Mouse (Mus musculus) urinary bladder, postnatal 25 days (tissue): Measurements from ENCODE around the gene Wdr27.
"Not testable (repeated sequence)": the region's sequence is repeated elsewhere in the genome, so short reads cannot be mapped to it uniquely, and the experiment has no call there.

Experiments used
- DNase-seq: peaks from one replicate; pipeline ENCODE4 v3.0.0; 2022; ENCODE audit warnings: low spot score

The Wdr27 gene

DNA sequence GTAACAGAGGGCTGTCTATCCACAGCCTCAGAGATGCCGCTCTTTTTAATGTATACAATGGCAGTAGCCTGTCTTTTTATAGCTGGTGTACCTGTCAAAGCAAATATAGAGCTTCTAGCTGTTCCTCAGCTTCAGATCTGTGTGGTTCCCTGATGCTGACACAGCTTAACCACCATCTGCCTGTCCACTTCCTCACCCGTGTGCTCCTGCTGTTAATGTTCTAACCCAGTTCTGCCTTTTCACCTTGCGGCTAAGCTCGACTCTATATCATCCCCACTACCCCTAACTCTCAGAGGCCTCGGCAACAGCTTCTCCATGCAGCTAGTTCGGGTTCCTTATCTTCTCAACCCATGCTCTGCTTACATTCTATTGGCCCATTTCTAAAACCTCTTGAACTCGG is 12.3 kb downstream of the Wdr27 start:
- DNase-seq = no peak

DNA sequence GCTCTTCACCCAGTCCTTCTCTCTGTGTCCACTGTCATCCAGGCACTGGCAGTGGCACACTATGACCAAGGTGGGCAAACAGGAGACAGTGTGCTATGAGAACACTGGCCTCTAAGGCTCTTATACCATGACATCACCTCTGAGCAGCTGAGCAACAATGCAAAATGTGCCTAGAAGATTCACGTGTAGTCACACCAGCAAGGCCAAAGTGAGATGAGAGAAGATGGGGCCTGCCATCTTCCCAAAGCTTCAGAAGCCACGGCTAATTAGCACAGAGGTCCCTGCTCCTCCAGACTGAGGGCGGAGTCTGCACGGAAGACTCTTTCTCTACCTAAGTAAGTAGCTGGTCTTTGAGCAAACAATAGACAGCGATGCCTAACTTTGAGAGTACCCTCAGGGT is 14.3 kb downstream of the Wdr27 start:
- DNase-seq = no peak

DNA sequence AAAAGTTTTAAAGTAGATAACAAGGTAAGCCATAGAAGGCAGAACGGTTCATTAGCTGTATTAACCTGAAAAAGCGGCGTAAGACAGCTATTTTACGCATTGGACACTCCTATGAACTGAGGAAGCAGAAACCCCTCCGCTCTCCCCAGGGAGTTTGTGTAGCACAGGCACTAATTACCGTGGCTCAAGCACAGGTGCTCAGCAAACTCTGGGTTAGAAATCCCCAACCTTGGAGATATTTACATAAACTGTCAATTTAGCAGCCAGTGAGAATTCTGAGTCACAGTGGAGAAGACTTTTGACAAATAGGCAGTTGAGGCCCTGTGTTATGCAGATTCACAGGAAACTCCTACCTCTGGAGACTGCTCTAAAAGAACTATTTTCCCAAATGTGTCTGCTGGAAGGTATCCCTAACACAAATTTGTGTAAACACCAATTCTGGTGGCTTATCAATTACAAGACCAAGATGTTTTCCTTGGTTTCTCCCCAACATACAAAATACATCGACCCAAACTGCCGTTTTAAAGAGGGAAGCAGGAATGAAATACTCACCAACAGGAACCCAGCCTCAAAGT is 15.2 kb downstream of the Wdr27 start:
- DNase-seq = no peak

DNA sequence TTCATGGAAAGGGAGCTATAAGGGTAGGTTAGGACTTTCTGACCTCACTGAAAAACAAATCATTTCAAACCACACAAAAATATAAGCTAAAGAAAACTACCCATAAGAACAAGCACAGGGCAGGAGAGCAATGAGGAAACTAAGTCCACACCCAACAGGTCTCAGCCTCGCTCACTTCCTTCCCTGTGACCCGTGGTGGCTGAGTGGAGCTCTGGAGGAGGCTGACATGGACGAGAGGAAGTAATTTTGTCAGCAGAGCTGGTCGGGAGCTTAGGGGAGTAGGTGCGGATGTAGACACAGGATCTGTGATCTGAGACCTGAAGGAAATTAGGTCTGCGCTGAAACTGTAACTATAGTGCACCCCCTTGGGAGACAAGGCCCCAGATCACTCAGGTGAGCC is 21.4 kb downstream of the Wdr27 start:
- DNase-seq = no peak

DNA sequence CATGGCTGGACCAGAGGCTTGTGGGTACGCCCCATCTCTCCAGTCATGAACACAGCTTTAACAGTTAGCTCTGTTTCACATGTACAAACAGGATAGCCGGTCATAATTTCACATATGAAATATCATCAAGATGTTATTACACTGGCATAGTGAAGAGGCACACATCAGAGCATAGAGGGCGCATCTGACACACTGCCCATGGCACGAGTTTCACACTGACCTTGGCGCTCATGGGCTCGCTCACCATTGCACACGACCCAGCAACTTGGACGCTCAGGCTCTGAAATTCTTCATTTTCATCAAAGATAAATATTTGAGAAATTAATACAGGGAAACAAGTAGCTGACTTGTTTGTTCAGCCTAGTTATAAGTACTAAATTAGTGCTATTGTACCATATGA is 25.1 kb downstream of the Wdr27 start:
- DNase-seq = no peak

DNA sequence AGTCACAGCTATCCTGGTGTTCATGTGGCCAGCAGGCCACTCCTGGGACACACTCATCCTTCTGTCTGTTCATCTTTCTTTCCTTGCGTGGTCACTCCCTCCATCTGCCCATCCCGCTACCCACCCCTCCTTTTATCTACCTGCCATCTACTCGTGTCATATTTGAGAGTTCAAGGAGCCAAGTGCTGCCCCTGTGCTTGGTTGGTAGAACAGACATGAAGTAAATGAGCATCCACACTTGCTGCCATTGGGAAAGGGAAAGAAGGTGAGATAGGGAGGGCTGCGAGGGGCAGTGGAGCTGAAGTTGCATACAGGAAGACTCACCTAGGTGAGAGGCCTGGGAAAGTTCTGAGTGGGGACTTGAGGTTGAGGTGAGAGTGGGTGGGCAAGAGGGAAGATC is 28.6 kb downstream of the Wdr27 start:
- DNase-seq = no peak

DNA sequence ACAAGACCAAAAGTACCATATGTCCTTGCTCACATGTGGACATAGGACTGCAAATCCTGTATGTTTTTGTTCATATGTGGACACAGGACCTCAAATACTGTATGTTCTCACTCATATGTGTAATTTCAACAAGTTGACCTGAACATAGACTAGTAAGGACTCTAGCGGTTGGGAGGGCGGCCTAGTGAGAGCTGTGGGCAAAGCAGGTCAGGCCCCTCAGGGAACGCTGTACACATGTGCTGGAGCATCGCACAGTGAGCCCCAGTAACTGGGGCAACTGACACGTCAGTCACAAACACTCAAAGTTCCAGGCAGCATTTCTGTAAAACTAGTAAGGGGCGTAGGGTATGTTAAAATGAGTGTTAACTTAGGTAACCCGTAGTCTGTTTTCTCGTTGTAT is 30.0 kb downstream of the Wdr27 start:
- no peak for DNase-seq

DNA sequence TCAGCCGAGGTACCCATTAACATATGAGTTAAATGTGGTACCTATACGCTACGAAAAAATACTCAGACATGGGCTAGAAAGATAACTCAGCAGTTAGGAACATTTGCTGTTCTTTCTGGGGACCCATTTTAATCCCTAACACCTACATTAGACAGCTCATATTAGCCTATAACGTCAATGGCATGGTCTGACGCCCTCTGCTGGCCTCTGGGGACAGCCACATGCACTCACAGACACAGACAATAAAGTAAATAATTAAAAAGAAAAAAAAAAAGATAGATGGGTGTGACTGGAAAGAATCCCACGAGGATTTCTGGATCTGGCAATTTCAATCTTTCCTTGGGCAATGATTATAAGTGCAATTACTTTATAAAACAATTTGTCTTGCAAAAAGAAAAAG is 30.5 kb downstream of the Wdr27 start:
- no peak for DNase-seq

DNA sequence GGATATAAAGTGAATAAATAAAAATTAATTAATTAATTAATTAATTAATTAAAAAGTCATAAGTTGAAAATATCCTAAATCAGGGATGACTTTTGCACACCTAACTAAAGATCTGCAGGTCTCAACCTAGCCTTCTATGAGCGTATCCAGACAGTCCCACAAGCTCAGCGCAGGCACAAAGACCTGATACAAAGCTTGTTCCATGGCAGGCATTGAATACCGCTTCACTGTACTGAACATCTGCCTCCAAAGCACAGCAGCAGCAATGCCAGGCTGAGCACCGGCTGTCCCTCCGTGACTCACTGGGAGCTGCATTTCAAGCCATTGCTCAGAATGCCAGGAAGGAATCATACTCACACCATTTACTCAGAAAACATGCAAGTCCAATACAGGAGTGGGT is 32.2 kb downstream of the Wdr27 start:
- DNase-seq = no peak

DNA sequence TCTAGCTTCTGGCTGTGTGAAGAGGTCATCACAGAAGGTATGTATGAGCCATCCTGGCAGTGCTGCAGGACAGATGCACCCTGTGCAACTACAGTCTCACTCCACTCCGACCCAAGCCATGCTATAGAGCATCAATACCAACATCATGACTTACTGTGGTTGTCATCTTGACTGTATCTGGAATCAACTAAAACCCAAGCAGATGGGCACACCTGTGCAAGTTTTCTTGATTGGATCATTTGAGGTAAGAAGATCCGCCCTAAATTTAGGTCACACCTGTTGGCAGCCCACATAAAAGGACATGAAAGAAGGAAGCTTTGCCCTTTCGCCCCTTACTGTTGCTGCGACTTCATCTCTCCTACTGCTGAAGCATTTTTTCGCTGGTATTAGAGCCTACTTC is 33.6 kb downstream of the Wdr27 start:
- no peak for DNase-seq

DNA sequence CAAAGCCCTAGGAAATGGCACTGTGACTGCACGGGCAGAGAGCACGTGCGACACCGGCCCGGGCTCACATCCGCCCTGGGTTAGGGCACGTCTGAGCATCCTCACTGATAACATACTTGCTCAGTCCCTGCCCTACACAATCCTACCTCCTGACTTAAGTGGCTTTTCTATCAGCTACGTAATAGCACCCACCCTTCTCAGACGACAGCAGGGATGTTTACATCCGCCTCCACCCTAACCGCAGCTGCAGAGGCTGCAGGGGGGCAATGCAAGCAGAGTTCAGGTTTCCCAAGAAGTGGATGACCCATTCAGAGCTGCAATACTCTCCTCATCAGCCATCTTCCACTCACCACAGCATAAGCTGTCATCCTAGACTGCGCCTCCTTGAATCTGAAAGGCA is 35.8 kb downstream of the Wdr27 start:
- DNase-seq = no peak

DNA sequence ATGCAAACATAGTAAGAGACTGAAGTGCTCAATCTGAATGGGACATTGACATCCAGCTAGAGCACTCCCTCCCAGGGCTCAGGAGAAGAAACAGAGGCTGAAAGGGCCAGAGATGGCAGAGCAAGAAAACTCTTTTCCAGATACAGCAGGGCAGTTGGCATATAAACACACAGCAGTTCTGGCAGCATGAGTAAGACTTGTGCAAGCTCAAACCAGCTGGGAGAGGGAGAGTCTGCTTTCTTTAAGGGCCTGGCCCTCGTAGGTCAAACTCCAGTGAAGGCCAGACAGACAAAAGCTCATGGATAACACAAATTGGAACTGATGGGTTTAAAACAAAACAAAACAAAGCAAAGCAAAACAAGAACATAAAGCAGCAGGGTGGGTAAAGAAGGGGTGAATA is 36.3 kb downstream of the Wdr27 start:
- peak; percentile 7 for DNase-seq

DNA sequence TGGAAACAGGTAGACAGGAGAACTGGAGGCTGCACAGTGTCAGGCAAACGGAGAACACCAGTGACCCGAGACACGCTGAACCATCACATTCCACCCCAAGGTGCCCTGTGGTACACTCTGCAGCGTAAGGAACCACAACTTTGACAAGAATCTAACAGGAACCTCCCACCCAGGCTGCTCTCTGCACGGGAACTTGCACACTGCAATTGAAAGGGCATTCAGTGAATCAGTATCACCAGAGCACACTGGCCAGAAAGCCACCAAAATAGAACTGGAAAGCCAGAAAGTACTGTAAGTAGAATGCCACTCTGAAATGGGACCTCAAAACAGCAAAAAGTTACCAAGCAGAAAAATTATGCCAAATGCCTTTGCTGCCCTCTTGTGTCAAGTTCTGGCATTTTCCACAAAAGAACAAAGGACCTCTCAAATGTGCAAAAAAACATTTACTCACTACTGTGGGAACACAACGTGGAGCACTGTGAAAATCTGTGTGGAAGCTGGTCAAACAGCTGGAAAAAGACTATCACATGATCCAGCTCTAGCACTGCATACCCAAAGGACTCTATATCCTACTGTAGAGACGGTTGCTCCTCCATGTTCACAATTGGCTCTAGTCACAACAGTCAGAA is 38.2 kb downstream of the Wdr27 start:
- DNase-seq = peak; percentile 64

DNA sequence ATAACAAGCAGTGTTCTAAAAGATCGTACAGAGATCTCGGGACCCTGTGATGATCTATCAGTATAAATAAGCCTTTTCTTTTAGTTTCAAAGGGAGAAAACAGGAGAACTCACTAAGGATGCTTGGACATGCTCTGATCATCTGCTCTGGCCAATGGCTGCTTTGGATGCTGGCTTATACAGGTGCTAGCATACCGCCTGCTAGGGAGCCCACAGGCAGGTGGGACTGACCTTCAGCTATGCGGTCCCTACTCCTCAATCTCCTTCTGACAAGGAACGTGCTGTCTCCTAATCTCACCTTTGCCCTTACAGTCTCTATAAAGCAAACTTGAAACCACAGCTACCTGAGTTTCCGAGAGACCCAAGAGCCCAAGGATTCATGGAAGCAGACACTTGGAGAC is 38.8 kb downstream of the Wdr27 start:
- DNase-seq = no peak

DNA sequence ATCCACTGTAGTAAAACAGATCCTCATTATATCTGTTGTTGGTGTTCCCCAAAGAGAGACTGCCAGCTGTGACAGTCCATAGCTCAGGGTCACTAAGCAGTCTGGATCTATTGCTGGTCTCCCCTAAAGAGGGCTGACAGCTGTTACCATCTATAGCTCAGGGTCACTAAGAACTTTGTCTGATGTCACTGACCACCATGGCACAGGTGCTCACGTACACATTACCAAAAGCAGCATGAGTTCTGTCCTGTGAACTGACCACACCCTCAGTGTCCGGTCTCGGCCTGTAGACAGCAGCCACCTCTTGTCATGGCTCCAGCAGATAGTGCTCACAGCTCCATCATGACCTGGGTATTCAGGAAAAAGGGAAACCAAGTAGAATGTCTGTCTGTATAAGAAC is 39.7 kb downstream of the Wdr27 start:
- DNase-seq = no peak

DNA sequence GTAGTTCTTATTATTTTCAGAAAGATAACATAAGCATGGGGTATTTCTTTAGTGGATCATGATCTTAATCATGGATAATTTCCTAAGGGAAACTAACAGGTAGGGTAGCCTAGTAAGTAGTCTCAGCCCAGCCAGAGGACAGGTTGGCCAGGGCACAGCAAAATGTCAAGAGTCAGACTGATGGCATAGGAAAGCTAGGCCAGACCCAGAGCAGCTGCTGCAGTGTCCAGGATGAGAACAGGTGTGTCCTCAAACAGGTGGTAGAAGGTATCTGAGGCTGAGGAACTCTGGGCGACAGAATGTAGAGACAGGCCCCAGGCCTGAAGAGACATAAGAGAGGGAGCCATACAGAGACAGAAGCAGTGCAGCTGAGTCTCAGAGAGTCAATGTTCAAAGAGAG is 44.0 kb downstream of the Wdr27 start:
- DNase-seq = no peak

DNA sequence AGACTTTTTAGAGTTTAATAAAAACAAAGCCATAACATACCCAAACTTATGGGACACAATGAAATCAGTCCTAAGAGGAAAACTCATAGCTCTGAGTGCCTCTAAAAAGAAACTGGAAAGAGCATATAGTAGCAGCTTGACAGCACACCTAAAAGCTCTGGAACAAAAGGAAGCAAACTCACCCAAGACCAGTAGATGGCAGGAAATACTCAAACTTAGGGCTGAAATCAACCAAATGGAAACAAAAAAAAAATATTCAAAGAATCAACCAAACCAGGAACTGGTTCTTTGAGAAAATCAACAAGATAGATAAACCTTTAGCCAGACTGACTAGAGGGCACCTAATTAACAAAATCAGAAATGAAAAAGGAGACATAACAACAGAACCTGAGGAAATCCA is 47.9 kb downstream of the Wdr27 start:
- not testable (repeated sequence) for DNase-seq

DNA sequence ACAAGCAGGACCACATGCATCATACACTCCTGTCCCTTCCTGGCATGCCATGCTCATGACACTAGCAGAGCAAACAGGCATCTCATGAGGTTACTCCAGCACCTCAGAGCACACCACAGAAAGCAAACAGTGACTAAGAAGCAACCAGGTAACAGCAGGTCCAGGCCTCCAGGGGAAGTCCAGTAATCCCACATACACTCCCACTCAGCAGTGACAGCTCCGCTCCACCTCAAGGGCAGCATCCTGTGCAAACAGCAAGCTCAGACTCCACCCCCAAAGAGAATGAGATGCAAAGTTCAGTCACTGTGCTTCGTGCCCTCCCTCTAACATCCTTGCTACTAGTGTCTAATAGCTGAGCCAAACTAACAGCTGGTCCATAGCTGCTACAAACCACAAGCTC is 56.0 kb downstream of the Wdr27 start:
- DNase-seq = no peak

DNA sequence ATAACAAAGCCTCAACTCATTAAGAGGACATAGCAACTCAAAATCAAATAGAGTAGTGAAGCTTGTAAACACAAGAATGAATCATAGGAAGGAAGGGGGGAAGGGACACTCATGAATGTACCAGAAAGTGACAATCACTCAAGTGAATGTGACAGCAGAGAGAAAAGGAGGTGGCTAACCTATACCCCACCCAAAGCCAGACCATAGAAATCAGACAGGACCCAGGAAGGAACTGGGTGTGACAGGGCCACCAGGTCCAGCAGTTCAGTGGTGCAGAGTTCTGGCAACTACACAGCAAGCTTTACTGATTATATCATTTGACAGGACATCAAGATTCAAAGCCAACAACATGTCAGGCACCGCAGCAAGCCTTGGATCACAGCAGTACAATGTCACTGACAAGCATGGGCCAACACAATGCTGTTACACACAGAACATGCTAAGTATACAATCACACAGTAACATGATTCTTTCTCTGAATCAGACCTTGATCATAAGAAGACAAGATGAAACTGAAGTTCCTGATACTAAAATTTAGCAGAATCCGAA is 68.2 kb downstream of the Wdr27 start:
- DNase-seq = no peak

DNA sequence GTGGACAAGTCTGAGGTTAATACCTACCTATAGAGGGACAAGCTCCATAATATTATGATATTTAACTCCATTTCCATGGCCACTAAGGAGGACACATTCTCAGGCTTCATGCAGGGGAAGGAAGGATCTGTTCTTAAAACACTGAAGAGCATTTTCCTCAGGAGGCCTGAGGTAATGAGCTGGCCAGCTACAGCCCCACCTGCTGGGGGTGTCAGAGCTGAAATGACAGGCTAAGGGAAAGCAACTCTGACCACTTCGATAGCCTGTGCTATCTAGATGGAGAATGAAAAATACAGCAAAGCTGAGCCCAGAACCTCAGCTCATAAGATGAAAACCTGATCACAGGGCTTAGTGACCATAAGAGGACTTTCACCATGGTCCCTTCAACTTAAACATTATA is 82.7 kb downstream of the Wdr27 start:
- DNase-seq = no peak

DNA sequence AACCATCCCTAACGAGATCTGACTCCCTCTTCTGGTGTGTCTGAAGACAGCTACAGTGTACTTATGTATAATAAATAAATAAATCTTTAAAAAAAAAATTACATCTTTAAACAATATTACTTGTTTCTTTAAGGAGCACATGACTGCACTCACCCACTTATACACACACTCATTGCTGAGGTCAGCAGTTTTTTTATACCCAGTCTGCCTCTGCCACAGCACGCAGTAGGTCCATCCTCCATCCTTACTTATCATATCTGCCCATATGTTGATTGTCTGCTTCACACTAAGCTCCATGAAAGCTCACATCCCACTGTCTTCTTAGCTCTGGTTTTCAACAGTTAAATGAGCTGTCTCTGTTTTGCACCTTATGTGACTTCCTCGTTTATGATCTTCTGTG is 95.2 kb downstream of the Wdr27 start:
- no peak for DNase-seq

DNA sequence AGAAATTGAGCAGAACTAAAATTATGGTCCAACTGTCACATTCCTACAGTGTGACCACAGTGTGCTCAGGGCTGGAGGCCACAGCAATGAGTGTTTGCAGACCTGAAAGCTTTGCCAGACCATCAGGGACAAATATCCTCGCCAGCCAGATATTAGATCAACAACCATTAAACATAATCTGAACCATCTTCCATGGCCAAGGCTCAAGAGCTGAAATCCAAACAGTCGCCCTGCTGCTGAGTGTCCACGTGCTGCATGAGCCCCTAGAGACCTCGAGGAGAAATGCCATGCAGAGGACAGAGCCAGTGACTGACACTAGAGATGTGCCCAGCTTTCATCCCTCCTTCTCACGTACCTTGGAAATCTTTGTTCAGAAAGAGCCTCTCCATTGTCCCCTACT is 96.1 kb downstream of the Wdr27 start:
- DNase-seq = peak; percentile 8

DNA sequence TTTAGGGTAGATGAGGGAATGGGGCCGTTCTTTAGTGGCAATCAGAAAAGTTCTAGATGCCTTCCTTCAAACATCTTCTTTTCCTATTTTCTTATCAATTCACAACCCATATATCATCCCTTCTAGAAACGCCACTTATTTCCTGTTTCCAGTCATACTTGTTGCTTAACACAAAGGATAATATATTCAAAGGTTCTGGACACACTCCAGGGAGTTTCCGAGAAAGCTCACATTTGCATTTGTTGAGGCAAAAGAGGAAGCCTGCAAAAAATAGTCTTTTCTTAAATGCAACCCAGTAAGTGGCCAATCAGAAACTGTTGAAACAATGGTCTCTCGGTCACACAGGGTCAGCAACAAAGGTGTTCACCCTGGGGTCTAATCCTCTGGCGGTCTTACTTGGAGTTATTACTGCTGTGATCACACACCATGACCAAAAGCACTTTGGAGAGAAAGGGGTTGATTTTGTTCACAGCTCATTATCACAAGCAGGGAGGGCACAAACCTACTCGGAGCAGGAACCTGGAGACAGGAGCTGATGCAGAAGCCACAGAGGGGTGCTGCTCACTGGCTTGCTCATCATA is 116.2 kb downstream of the Wdr27 start:
- DNase-seq = no peak

DNA sequence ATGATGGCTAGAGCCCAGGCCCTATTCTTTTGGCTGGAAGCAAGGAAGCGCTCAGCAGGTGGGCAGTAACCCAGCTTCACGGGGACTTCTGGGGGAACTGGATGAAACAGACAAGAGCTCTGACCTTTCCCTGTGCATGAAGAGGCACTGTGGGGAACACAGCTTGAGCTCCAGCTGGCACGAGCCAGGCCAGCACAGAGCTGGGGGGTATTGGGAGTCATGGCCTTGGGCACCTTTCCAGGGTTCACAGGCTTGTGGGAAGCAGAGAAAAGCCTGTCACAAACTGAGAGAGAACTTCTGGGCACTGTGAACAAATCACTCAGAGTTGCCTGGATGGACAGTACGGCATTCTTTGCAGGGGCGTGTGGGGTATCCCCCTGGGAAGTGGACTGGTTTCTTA is 118.0 kb downstream of the Wdr27 start:
- DNase-seq = no peak
